Mouse (Mus musculus): ENCODE results near the gene Sept12. TPM values are rescaled to one million over a fixed set of nuclear protein-coding genes. Genes with fewer than 3 reads are reported as not detected.
A peak's percentile ranks its signal among the peaks of the same experiment; 100 is the strongest.

Gene Sept12
- polyA plus RNA-seq, 1 experiment from 2014 or later: not detected

DNA sequence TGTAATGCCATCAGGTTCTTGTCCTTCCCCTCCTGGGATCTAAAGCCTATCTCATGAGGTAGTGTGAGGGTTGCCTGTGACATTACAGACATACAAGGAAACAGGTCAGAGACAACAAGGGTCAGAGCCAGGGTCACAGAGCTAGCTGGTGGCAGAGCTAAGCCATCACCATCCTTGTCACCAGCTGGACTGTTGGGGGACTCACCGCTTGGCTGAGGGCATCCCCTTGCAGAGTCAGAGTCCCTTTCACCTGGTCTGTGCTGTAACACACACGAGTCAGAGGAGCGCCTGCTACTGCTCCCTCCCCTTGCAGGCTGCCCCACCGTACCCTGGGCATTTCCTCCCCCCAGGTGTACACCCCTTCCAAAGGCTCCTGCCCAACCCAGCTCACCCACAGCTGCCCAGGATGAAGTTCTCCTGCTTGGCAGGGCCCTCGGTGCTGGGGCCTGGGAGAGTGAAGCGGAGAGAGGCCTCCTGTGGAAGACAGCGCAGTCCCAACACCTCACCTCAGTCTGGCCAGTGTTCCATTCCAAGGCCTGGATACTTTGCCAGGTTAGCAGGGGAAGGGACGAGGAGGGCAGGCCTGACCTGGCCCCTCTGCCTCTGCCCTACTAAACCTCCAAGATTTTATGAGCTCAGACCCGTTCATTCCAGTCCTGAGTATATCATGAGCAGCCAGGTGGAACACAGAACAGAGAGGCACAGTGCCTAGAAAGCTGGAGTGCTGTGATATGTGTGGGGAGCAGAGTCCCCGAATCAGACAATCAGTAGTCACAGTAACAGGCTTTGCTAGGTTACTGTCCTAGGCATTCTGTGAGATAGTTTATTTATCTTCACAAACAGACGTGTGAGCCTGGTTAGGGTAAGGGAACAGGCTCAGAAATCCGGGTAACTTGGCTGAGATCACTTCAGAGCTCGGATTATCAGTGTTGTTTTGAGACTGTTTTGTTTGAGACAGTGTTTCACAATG, 14.7 kb upstream of the Sept12 start:
- Histone ChIP-seq H3K36me3 (ENCODE audit: control insufficient read depth, insufficient read depth, low read length) (peaks cover under 1% of the 10 kb centered on the region; the same call in 1 of the 2 replicates), H3K27me3 (ENCODE audit: control insufficient read depth, insufficient read depth, low read length) (no peaks in the 10 kb centered on the region), H3K27ac (ENCODE audit: low read depth, low read length) (no peak overlapping the region), H3K4me1 (replicated peaks; ENCODE audit: control insufficient read depth, insufficient read depth, low read length) (peaks cover 5% of the 10 kb centered on the region; the same call in 1 of the 2 replicates), H3K9ac (ENCODE audit: low read length) (peak overlapping the region; percentile 63), H3K4me3 (ENCODE audit: low read depth, low read length) (peak overlapping the region; percentile 57), H3K9me3 (ENCODE audit: control insufficient read depth, low read length) (no peaks in the 10 kb centered on the region), H3K4me2 (ENCODE audit: low read depth, low read length, severe bottlenecking) (peak overlapping the region; percentile 89)
- ATAC-seq (replicated peaks; ENCODE audit: low FRiP score) (no peak), DNase-seq (ENCODE audit: low spot score) (no peak)
- WGBS: 57% methylated on average over 13 of the region's 13 CpGs

DNA sequence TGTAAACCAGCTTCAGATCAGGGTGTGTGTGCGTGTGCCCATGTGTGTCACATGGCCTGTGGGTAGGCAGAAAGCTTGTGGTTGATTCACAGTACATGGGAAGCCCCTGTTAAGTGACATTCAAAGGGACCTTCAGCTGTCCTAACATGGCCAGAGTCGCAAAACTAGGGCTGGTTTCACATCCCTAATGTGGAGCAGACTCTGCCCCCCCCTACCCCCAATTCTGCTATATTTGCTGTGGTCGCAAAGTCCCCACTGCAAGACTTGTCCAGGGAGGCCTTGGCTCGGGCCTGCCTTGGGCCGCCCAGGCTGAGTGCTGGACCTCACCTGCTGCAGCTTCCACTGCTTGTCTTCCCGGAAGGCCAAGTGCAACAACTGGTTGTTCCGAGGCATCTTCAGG, 13.6 kb upstream of the Sept12 start:
- no peak overlapping the region for H3K4me2 ChIP-seq (ENCODE audit: low read depth, low read length, severe bottlenecking)
- no peaks in the 10 kb centered on the region for H3K27me3 ChIP-seq (ENCODE audit: control insufficient read depth, insufficient read depth, low read length)
- no peak overlapping the region for H3K4me3 ChIP-seq (ENCODE audit: low read depth, low read length)
- WGBS: 94% methylated on average over 7 of the region's 7 CpGs
- H3K9me3 ChIP-seq (ENCODE audit: control insufficient read depth, low read length): no peaks in the 10 kb centered on the region
- no peak for DNase-seq (ENCODE audit: low spot score)
- no peak for ATAC-seq (replicated peaks; ENCODE audit: low FRiP score)
- no peak overlapping the region for H3K9ac ChIP-seq (ENCODE audit: low read length)
- H3K27ac ChIP-seq (ENCODE audit: low read depth, low read length): no peak overlapping the region
- no peaks in the 10 kb centered on the region; the same call in 1 of the 2 replicates for H3K36me3 ChIP-seq (ENCODE audit: control insufficient read depth, insufficient read depth, low read length)
- H3K4me1 ChIP-seq (replicated peaks; ENCODE audit: control insufficient read depth, insufficient read depth, low read length): peaks cover 5% of the 10 kb centered on the region; the same call in 1 of the 2 replicates

DNA sequence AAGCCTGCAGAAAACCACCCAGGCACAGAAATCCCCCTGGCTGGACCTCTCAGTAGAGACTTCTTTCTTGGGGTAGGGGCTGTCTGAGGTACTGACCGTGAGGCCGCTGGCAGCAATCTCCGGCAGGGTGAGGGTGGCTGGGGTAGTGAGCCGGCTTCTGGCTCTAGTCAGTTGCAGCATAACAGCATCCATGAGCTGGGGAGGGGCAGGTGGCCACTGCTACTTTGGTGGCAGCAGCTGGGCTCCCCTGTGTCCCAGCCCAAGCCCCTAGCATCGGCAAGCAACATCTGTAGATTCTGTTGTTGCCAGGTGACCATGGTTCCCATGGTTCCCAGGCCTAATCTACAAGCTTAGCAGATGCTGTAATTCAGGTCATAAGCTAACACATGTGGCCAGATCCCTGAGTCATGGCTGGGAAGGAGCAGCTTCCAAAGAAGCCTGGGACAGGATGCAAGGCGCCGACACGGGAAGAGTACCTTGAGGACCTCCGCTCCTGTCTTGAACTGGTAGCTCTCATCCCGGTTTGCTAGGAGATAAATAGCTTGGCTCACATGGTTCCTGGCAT, 12.8 kb upstream of the Sept12 start:
- Histone ChIP-seq H3K4me2 (ENCODE audit: low read depth, low read length, severe bottlenecking) (no peak overlapping the region), H3K4me1 (replicated peaks; ENCODE audit: control insufficient read depth, insufficient read depth, low read length) (peaks cover 5% of the 10 kb centered on the region; the same call in 1 of the 2 replicates), H3K27me3 (ENCODE audit: control insufficient read depth, insufficient read depth, low read length) (no peaks in the 10 kb centered on the region), H3K4me3 (ENCODE audit: low read depth, low read length) (no peak overlapping the region), H3K27ac (ENCODE audit: low read depth, low read length) (no peak overlapping the region), H3K9ac (ENCODE audit: low read length) (no peak overlapping the region), H3K9me3 (ENCODE audit: control insufficient read depth, low read length) (no peaks in the 10 kb centered on the region), H3K36me3 (ENCODE audit: control insufficient read depth, insufficient read depth, low read length) (no peaks in the 10 kb centered on the region; the same call in 1 of the 2 replicates)
- ATAC-seq (replicated peaks; ENCODE audit: low FRiP score) (no peak), DNase-seq (ENCODE audit: low spot score) (no peak)
- WGBS: 91% methylated on average over 10 of the region's 10 CpGs

DNA sequence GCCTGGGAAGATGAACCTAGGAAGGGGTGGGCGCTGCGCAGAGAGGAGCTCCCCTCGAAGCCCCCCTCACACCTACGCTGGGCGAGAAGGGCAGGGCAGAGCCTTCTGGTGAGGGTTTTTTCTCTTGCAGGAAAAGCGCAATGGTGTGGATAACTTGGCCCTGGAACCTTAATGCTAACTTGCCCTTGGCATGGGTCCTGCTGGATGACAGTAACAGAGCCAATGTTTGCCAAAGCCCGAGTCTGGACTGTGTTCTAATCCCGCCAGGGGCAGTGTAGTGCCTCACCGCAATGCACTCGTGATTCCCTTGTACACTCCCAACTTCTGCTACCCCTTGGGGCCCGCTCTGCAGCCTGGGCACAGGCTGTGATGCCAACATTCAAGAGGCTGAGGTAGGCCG, 10.4 kb upstream of the Sept12 start:
- H3K36me3 ChIP-seq (ENCODE audit: control insufficient read depth, insufficient read depth, low read length): no peaks in the 10 kb centered on the region
- H3K4me3 ChIP-seq (ENCODE audit: low read depth, low read length): no peak overlapping the region
- no peak for DNase-seq (ENCODE audit: low spot score)
- H3K9ac ChIP-seq (ENCODE audit: low read length): no peak overlapping the region
- H3K4me2 ChIP-seq (ENCODE audit: low read depth, low read length, severe bottlenecking): no peak overlapping the region
- no peak for ATAC-seq (replicated peaks; ENCODE audit: low FRiP score)
- peaks cover 5% of the 10 kb centered on the region; the same call in 1 of the 2 replicates for H3K4me1 ChIP-seq (replicated peaks; ENCODE audit: control insufficient read depth, insufficient read depth, low read length)
- H3K9me3 ChIP-seq (ENCODE audit: control insufficient read depth, low read length): no peaks in the 10 kb centered on the region
- 86% methylated on average over 12 of the region's 12 CpGs for WGBS
- H3K27me3 ChIP-seq (ENCODE audit: control insufficient read depth, insufficient read depth, low read length): no peaks in the 10 kb centered on the region
- H3K27ac ChIP-seq (ENCODE audit: low read depth, low read length): no peak overlapping the region

DNA sequence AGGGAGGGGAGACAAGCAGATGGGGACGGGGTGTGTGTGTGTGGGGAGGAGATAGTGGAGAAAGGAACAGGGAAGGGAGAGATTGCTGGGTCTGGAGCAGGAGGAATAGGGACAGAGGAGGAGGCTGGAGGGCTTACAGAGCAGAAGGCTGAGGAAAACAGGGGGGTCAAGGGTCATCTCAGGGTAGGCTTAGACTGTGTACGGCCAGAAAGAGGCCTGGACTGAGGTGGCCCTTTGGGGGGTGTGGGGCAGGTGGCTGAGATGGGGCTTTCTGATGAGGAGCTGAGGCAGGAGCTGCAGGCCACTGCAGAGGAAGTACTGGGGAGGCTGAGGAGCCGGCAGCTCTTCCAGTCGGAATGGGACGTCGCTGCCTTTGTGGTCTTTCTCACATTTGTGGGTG, 9.8 kb upstream of the Sept12 start:
- no peaks in the 10 kb centered on the region for H3K36me3 ChIP-seq (ENCODE audit: control insufficient read depth, insufficient read depth, low read length)
- 51% methylated on average over 6 of the region's 6 CpGs for WGBS
- peaks cover 3% of the 10 kb centered on the region; the same call in 1 of the 2 replicates for H3K4me1 ChIP-seq (replicated peaks; ENCODE audit: control insufficient read depth, insufficient read depth, low read length)
- no peak overlapping the region for H3K4me2 ChIP-seq (ENCODE audit: low read depth, low read length, severe bottlenecking)
- H3K9ac ChIP-seq (ENCODE audit: low read length): no peak overlapping the region
- DNase-seq (ENCODE audit: low spot score): no peak
- no peak overlapping the region for H3K4me3 ChIP-seq (ENCODE audit: low read depth, low read length)
- ATAC-seq (replicated peaks; ENCODE audit: low FRiP score): no peak
- no peak overlapping the region for H3K27ac ChIP-seq (ENCODE audit: low read depth, low read length)
- no peaks in the 10 kb centered on the region for H3K9me3 ChIP-seq (ENCODE audit: control insufficient read depth, low read length)
- H3K27me3 ChIP-seq (ENCODE audit: control insufficient read depth, insufficient read depth, low read length): no peaks in the 10 kb centered on the region

DNA sequence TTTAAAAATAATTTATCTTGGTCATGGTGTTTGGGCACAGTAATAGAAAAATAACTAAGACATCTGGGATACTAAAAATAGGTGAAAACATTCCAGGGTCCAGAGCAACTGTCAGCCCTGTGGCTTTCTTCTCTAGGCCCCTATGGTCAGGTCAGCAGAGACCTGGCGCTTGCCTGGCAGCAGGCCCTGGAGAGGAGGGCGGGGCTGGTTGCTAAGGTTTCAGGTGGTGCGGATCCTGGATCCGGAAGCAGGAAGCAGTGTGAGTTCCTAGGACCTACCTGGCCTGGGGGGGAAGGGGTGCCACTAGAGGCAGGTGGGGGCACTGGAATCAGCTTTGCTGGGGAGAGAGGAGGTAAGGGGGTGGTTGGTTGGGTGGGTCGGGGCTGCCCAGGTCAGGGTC, 9.4 kb upstream of the Sept12 start, which contains the start of gene Smim22:
TSS of gene Smim22 (plus strand) at position 222 of the 400 bp plus-strand sequence.
- no peak within 1 kb of the TSS for H3K4me2 ChIP-seq (ENCODE audit: low read depth, low read length, severe bottlenecking)
- no peaks in the 10 kb centered on the region for H3K9me3 ChIP-seq (ENCODE audit: control insufficient read depth, low read length)
- WGBS: 43% methylated on average over 5 of the region's 5 CpGs
- no peak within 1 kb of the TSS for H3K27ac ChIP-seq (ENCODE audit: low read depth, low read length)
- no peak for ATAC-seq (replicated peaks; ENCODE audit: low FRiP score)
- no peak within 1 kb of the TSS for H3K4me3 ChIP-seq (ENCODE audit: low read depth, low read length)
- H3K9ac ChIP-seq (ENCODE audit: low read length): no peak within 1 kb of the TSS
- no peaks in the 10 kb centered on the region for H3K36me3 ChIP-seq (ENCODE audit: control insufficient read depth, insufficient read depth, low read length)
- H3K4me1 ChIP-seq (replicated peaks; ENCODE audit: control insufficient read depth, insufficient read depth, low read length): no peaks in the 10 kb centered on the region
- DNase-seq (ENCODE audit: low spot score): no peak
- no peaks in the 10 kb centered on the region for H3K27me3 ChIP-seq (ENCODE audit: control insufficient read depth, insufficient read depth, low read length)

DNA sequence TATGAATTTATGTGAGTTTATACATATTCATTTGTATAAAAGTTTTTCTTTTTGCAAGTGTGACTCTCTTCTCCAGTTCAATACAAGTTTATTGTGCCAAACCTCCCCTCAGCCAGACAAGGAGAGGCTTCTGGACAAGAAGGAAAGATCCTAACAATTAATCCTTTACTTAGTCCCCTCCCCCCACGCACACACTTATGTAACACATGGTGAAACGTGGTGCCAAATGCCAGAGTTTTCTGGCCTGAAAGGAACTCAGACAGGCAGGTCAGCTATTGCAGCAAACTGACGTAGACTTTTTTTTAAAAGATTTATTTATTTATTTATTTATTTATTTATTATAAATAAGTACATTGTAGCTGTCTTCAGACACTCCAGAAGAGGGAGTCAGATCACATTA, 3.0 kb upstream of the Sept12 start:
- H3K36me3 ChIP-seq (ENCODE audit: control insufficient read depth, insufficient read depth, low read length): no peaks in the 10 kb centered on the region
- H3K27ac ChIP-seq (ENCODE audit: low read depth, low read length): no peak overlapping the region
- no peak for ATAC-seq (replicated peaks; ENCODE audit: low FRiP score)
- no peak for DNase-seq (ENCODE audit: low spot score)
- no peaks in the 10 kb centered on the region for H3K27me3 ChIP-seq (ENCODE audit: control insufficient read depth, insufficient read depth, low read length)
- H3K4me1 ChIP-seq (replicated peaks; ENCODE audit: control insufficient read depth, insufficient read depth, low read length): no peaks in the 10 kb centered on the region
- no peaks in the 10 kb centered on the region for H3K9me3 ChIP-seq (ENCODE audit: control insufficient read depth, low read length)
- 76% methylated on average over 3 of the region's 3 CpGs for WGBS
- no peak overlapping the region for H3K9ac ChIP-seq (ENCODE audit: low read length)
- H3K4me2 ChIP-seq (ENCODE audit: low read depth, low read length, severe bottlenecking): no peak overlapping the region
- no peak overlapping the region for H3K4me3 ChIP-seq (ENCODE audit: low read depth, low read length)

DNA sequence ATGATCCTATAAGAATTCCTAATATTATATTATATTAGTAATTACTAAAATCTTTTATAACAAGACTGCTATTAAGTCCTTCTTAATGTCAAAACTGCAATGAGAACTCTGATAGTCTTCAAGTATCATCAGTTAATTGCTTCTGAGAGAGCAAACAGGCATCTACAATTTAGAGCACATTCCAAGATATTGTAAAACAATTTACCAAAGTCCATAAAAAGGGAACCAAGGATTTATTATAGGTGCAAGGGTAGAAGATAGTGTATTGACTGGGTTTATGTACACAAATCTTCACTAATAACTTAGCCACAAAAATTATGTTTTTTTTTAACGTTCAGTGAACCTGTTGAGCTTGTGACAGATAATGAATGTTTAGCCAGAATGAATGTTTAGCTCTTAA, 1.3 kb upstream of the Sept12 start:
- Histone ChIP-seq H3K4me3 (ENCODE audit: low read depth, low read length) (no peak overlapping the region), H3K4me2 (ENCODE audit: low read depth, low read length, severe bottlenecking) (no peak overlapping the region), H3K9me3 (ENCODE audit: control insufficient read depth, low read length) (no peaks in the 10 kb centered on the region), H3K27me3 (ENCODE audit: control insufficient read depth, insufficient read depth, low read length) (no peaks in the 10 kb centered on the region), H3K9ac (ENCODE audit: low read length) (no peak overlapping the region), H3K36me3 (ENCODE audit: control insufficient read depth, insufficient read depth, low read length) (no peaks in the 10 kb centered on the region), H3K4me1 (replicated peaks; ENCODE audit: control insufficient read depth, insufficient read depth, low read length) (no peaks in the 10 kb centered on the region), H3K27ac (ENCODE audit: low read depth, low read length) (no peak overlapping the region)
- DNase-seq (ENCODE audit: low spot score) (no peak), ATAC-seq (replicated peaks; ENCODE audit: low FRiP score) (no peak)
- 86% methylated on average over 1 of the region's 1 CpGs for WGBS

Measured in forebrain, embryonic 11.5 days (tissue).